Mouse (Mus musculus): ENCODE results near the gene Stip1.

The Stip1 gene

DNA sequence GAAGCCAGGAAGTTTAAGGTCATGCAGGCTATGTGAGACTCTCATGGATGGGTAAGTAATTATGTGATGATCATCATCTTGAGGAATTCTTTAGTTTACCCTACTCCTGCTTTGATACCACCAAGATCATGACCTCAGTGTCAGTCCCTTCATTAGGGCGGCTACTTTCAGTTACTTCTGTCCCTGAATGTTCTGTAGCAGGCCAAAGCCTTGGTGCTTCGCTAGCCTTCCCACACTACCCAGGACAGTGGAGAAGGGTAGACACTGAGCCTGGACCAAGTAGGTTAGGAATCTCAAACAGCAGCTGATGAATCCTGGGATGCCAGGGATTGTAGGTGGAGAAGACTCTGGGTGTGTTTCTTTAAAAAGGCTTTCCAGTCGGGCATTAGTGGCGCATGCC, 58.3 kb downstream of the Stip1 start:
- no peak for DNase-seq

DNA sequence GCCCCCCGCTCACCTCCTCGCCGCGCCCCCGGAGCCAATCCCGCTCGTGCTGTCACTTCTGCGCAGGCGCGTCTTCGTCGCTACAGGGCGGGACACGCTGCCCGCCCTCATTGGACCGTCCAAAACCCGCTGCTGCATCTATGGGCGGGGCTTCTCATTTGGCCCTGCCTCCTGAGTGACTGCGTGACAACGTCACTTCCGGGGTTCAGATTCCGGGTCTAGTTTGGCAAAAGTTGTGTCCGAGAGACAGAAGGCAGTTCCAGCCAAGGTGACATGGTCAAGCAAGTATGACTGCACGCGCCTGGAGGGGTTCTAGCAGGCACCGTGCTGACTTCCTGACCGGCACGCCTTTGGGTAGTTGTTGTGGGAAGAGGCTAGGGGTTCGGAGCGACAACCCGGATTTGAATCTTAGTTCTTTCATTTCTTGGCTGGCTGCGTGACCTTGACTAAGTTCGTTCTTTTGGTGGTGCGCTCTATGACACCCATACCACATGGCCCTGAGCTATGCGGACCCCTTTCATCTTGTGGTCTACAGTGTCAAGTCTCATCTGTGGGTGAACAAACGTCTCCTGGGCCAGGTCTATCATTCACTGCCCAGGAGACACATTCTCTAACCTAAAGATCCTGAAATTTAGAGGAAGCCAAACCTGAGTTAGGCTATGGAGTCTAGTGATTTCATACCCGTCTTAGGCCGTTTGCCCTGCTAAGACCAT, 59.2 kb downstream of the Stip1 start, which contains the start of gene Fkbp2:
TSS of gene Fkbp2 (minus strand) at position 121 of the 713 bp plus-strand sequence.
- DNase-seq: peak; percentile 99

DNA sequence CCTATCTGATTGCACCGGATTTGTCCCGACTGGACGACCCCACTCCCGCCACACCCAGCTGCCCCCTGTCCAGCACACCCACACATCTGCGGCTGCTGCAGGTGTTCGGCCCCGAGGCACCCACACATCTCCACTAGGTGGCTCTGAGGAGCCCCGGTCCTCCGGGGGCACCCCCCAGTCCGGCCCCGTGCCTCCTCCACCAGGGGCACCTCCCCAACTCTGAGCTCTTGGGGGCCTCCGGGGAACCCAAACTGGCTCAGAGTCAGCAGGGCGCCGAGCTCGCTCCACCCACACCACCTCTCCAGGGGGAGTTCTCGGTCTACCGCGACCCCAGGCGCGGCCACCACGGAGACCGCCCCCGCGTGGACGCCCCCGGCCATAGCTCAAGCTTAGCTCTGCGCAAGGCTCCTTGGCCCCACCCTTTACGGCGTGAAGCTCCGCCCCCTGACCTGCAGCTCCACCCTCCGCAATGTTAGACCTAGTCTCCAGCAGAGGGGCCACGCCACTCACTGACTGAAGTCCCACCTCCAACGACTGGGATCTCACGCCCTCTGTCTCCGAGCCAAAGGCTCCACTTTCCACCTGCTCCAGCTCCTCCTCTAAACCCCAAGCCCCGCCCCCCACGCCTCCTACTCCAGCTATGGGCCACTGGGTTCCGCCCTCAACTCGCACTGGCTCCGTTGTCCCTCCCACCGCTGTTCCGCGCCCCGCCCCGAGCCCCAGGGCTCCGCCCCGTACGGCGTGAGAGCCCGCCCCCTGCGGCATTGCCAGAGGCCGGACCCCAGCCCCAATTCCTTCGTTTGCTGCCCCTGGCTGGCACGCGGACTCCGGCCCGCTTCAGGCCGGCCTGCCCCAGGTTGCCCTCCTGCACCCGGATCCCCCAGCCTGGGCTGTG, 60.0 kb downstream of the Stip1 start:
- peak; percentile 100 for DNase-seq

DNA sequence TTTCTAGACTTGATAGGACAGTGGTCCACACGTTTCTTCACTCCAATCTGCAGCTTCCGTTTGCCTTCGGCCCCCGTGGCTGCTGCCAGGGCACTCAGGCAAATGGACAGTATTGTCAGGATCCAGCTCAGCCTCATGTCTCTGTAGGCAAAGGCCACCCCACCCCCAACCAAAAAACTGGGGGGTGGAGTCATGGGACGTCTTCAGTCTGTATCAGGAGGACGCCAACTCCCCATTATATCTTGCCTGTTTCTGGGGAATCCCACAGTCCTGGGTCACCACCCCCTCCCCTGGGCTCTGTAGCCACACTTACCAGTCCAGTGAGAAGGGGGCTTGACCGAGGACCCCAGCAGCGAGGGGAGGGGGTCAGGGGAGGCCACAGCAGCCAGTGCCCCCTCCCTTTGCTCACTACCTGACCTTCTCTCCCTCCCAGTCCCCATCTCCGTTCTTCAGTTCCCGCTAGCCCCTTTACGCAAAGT, 60.7 kb downstream of the Stip1 start:
- peak; percentile 66 for DNase-seq

DNA sequence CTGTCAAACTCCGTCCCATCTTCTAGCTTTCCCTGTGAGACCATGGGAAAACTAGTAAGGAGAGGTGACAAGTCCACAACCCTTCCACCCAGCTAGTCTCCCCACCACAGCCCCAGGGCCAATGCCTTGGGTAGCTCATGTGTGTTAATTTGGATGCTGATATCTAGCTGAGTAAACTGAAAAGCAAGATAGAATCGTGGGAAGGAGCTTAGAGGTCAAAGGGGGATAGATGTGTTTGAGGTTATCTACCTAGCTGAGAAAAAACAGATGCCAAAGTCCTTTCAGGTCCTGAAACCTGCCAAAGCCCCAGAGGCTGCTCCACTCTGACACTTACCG, 61.2 kb downstream of the Stip1 start:
- no peak for DNase-seq

DNA sequence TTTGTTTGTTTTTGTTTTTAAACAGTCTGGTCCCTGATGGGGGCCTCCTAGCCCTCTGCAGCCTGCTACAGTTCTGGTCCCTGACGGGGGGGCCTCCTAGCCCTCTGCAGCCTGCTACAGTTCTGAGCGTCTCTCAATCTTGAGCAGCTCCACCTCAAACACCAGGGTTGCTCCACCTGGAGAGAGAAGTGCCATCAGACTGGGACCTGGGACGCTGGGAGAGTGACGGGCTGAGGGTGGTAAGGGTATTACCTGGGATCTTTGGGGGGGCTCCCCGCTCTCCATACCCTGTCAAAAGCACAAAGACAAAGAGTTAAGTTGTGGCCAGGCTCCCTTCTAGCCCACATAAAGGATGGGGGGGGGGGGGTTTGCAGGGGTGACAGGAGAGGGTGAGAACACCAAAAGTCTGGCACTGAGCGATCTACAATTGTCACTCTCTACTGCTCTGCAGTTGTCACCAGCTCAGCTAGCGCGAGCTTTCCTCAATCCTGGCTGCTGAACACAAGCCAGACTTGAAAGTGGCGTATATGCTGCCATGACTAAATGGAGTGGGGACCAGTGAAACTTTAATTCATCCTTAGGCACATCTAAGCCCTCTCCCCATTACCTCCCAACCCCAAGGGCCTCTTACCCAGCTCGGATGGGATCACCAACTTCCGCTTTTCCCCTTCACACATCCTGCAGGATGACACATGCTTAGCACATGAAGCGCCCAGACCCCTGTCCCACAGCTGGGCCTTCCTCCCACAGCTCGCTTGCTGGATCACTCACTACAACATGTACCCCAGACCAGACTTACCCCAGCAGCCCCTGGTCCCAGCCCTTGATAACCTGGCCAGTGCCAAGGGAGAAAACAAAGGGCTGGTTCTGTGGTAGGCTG, 61.8 kb downstream of the Stip1 start:
- DNase-seq: no peak

DNA sequence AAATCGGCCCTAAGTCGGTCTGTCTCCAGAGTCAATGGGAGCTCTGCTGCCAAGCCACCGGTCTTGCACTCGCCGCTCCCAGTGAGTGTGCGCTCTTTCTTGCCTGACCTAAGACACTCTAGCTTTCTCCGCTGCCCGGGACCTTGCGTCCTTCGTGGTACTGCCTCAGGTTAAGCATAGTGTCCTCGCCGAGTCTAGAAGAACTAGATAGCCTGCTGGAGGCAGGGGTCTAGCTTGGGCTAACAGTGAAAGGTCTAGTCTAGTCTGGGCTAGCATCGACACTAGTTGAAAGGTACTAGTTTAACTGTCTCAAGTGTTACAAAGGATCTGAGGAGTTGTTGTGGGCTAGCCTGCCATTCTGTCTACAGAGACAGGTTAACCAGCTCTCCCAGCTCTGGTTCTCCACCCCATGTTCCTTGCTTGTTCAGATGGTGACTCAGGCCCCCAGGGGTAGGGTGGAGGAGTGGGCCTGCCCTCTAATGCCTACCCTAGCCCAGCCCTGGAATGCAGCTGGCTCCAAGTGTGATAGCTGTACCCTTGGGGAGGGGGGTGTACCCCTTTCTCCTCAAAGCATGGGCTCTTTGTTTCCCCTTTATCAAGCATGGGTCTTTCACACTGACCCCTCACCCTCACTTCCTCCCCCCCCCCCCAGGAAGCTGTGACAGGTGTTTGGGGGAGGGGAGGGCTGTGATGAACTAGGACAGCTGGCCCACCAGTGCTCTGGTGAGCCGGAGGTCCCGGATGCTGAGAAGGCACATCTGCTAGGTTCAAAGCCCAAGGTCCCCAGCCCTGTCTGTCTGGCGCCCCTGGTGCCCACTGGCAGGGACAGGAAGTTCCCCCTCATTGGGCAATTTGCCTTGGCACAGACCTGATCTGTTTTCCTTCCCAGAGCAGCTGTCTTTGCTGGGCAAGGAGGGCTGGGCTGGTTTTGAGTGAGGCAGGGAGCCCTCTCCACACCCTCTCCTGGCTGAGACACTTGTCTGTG, 63.9 kb downstream of the Stip1 start, which contains the start of gene Plcb3:
TSS of gene Plcb3 (minus strand) at position 934 of the 985 bp plus-strand sequence.
- DNase-seq: peak; percentile 93

DNA sequence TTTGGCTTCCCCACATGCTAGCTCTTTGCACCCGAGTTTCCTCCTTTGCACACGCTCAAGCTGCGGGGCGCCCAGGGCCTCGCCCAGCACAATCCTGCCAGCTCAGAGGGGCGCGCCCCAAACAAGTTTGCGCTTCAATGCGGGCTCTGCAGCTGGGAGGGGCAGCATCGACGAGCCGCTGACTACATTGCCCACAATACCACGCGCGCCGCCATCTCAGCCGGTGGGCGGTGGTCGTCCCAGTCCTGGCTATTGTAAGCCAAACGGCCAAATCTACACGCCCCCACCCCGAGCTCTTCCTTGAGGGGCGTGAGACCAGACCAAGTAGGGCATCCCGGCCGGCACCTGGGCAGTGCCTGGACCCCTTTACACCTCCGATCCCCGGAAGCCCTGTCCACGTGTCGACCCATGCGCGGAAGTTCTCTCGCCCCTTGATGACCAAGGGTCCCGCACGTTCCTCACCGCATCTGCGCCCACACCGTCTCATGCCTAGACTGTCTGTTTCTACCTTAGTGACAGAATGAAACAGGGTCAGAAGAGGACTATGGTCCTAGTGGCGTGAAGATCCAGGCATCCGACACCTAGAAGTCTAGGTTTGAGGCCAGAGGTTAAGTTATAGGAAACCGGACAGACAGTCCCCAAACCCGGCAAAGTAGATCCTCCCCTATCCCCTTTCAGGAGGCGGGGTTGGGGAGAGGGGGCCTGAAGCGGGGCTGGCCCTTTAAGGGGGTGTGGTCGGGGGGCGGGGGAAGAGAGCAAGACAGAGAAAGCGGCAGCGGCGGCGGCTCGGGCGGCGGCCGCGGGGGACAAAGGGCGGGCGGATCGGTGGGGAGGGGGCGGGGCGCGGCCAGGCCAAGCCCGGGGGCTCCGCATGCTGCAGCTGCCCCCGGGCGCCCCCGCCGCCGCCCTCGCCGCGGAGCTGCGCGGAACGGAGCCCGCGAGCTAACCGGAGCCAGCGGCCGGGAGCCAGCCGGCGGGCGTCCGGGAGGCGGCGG, 65.3 kb downstream of the Stip1 start, which contains the start of gene Ppp1r14b:
TSS of gene Ppp1r14b (plus strand) at position 758 of the 995 bp plus-strand sequence.
- DNase-seq: peak; percentile 90

DNA sequence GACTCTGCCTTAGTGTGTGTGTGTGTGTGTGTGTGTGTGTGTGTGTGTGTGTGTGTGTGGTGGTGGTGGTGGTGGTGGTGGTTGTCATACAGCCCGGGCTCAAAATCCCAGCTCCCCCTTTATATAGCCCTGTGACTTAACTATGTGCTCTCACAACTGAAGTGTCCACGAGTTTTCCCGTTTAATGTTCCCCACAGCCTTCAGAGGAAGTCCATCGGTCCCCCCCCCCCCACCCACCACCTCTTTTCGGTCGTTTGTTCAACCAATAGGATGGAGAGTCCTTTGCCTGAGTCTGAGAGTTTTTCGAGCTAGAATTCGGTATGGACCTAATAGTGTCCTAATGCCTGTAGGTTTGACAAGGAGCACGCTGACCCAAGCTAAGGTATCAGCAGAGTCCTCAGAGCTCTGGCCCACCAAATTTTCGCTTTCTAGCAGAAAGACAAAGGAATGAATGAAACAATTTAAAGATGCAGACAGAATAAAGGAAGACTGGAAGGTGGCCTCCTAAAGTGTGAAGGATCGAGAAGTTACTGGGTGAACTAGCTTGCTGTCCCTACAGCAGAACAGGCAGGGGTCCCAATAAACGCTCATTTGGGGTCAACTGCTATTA, 66.1 kb downstream of the Stip1 start:
- DNase-seq: no peak

DNA sequence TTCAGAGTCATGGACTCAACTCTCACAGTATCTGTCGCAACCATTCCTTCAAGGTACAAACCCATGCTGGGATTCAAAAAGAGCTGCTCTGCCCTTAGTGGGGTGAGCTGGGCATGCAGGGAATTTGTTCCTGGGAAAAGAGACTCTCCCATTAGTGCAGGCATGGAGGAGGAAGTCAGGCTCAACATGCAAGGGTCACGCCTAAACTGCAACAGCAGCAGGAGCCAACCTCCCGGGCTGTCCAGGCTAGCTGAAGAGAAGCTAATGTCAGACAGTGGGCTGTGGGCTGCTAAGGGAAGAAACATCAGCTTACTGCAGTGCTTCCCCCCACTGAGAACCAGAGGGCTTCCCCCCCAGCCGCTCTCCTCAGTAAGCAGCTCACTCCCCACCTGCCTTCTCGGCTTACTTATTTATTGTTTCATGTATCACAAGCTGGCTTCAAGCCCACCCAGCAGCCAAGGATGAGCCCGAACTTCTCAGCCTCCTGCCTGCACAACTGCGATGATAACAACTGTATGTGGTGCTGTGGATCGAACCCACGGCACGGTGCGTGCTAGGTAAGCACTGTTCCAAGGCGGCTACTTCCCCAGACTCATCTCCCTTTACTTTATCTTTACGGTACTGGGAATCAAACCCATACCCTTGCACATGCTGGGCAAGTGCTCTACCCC, 67.4 kb downstream of the Stip1 start:
- DNase-seq: no peak

DNA sequence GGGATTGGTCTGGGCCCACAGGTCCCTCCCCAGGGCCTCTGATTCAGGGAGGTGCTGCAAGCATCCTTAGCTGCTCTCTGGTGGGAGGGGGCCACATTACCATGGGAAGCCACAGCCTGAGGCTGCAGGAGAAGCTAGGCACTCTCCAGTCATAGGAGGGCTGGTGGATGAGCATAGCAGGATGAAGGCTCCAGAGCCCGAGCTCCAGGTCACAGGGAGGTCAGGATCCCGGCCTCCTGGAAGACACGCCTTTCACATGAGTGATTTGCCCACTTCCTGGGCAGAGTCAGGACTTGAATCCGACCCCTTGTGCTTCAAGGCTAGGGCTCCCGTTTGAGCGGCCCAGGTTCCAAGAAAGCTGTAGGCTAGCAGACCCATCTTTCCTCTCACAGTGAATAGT, 68.1 kb downstream of the Stip1 start:
- DNase-seq: no peak
